ENCODE assay signal across 8 mouse cellular contexts in genomic region chr3:28107446-28108004, GRCm38 (mm10).
DNase-seq lines count a peak whose midpoint lies in the region; ATAC-seq and TF ChIP-seq lines count a peak whose summit lies in the region.

No protein-coding gene starts in this region.

- H3K27ac ChIP-seq in gastrocnemius, adult 2 months = peak overlapping the region; percentile 63
- H3K27ac ChIP-seq in brown adipose tissue, adult 24 weeks (replicated peaks; ENCODE audit: low read depth, low read length) = peak overlapping the region; percentile 69
- H3K27ac ChIP-seq in neural tube, embryonic 13.5 days (replicated peaks) = no peak overlapping the region

- H3K9ac ChIP-seq in neural tube, embryonic 13.5 days = no peak overlapping the region

- DNase-seq in gastrocnemius, adult 2 months = peak; percentile 37
- DNase-seq in gastrocnemius, postnatal 10 days = no peak
- DNase-seq in frontal cortex, postnatal 14 days (ENCODE audit: low spot score in 2 of 2) = peak; percentile 7 to 52
- DNase-seq in kidney, adult 11 months = peak; percentile 28
- DNase-seq in left cerebral cortex, postnatal 14 days (ENCODE audit: low spot score in 2 of 2) = peak; percentile 70 to 72
- no peak for DNase-seq in c-Kit-positive CD71-positive TER-119-positive erythroid progenitor cells, embryonic 14.5 days (ENCODE audit: low spot score)

- TF ChIP-seq CTCF in gastrocnemius, adult 2 months (IDR thresholded peaks at IDR 0.05) = peak; percentile 75

- no peak overlapping the region for H3K4me2 ChIP-seq in neural tube, embryonic 13.5 days

- 46% methylated on average over 6 of the region's 6 CpGs for WGBS in neural tube, embryonic 13.5 days

- H3K36me3 ChIP-seq in neural tube, embryonic 13.5 days = no peaks in the 10 kb centered on the region

- H3K4me1 ChIP-seq in brown adipose tissue, adult 24 weeks (ENCODE audit: control insufficient read depth, insufficient read depth, insufficient read length, low read length) = no peaks in the 10 kb centered on the region
- no peaks in the 10 kb centered on the region for H3K4me1 ChIP-seq in neural tube, embryonic 13.5 days (replicated peaks)

- no peaks in the 10 kb centered on the region for H3K9me3 ChIP-seq in neural tube, embryonic 13.5 days

- no peaks in the 10 kb centered on the region for H3K27me3 ChIP-seq in neural tube, embryonic 13.5 days

- peak; percentile 69 for ATAC-seq in neural tube, embryonic 13.5 days (ENCODE audit: low read depth)

- intact Hi-C loops in gastrocnemius, adult 2 months (cut with DNase I) = loop anchor here (1.0 to 10.0 kb wide), 2 partner anchors 124 to 643 kb away; no protein-coding TSS in a partner anchor
- intact Hi-C loops in left cerebral cortex, postnatal 14 days (cut with DNase I) = loop anchor here (2.0 to 10.0 kb wide), 3 partner anchors 125 to 853 kb away; no protein-coding TSS in a partner anchor

- no peak overlapping the region for H3K4me3 ChIP-seq in gastrocnemius, adult 2 months
- no peak overlapping the region for H3K4me3 ChIP-seq in brown adipose tissue, adult 24 weeks (ENCODE audit: insufficient read depth, low read depth, low read length)
- H3K4me3 ChIP-seq in neural tube, embryonic 13.5 days = no peak overlapping the region

Comparison
In these comparisons a context has a peak if more than half of its experiments do, and no peak if none do; other contexts are left out.
1. DNase-seq: peak in gastrocnemius, adult 2 months (single experiment), frontal cortex, postnatal 14 days (2 of 2), kidney, adult 11 months (single experiment) and left cerebral cortex, postnatal 14 days (2 of 2); none in gastrocnemius, postnatal 10 days (single experiment) and c-Kit-positive CD71-positive TER-119-positive erythroid progenitor cells, embryonic 14.5 days (single experiment).